Mouse (Mus musculus) naive thymus-derived CD4-positive, alpha-beta T cell, adult 2 months (primary cell): ENCODE results near the gene Psmb7.

Experiments used
- DNase-seq: peaks from one replicate; pipeline ENCODE4 v3.0.0-alpha.2; 2011; ENCODE audit warnings: low read depth

Gene Psmb7

DNA sequence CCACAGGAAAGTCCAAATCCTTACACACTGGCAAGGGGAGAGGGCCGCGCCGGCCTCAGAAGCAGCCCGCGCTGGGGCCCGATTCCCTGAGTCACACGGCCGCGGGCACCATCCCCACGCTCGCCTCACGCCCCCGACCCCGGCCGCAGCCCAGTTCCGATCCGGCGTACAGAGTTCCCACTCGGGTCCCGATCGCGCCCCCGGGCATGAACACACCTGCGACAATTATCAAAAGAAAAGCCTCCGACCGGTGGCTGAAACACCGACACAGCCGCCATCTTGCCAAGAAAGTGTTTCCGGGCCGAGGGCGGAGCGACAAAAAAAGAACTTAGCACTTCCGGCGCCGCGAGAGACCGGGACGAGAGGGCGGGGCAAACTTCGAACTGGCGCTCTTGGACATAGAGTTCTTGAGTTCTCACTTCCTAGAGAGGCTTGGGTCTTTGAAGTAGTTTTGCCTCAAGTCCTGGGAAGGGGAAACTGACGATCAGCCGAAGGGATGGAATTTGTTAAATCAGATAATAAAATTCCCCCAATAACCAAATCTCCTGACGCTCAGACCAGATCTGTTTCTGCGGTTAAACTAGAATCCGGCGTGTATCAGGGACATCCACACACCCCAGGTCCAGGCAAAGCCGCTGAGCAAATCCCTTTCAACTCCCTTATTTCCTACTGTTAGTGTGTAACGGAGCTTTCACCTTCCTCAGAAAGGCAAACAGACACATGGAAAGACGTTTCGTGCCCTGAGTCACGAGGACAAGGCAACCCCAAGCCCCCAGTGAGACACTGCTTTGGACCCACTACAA, at the start of gene Psmb7:
Gene Psmb7, minus strand, starts transcription at position 463 of the 803 bp plus-strand sequence.
- peak; percentile 93 for DNase-seq

DNA sequence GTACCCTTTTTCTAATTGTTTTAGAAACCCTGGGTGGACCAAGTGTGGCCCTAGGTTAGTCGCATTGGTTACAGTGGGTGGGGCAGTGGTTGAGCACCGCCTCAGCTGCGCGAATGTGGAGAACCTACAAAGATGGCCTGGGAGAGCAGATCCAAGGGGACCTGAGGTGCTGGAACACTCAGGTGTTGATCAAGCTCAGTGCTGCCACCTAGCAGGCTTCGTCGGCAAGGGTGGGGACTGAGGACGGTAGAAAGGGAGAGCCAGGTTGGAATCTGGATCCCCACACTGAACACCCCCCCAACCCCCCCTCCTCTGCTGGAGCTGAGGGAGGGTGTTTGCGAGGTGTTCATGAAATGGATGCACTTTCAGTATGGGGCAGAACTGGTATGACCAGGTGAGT, 47.7 kb upstream of the Psmb7 start:
- DNase-seq = peak; percentile 22

DNA sequence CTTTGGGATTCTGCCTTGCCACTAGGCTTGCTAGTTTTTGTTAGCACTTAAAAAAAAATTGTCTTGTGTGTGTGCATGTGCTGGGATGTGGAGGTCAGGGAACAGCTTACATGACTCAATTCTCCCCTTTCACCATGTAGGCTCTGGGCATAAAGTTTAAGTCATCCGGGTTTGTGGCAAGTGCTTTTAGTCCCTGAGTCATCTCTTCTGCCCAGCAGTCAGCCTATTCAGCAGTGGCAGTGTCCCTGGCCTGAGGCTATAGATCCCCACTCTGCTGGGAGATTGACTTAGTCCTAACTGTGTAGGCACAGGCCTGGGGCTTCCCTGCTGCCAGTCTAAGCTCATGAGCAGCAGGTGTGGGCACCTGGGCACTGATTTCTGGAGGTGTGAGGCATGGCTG, 46.0 kb upstream of the Psmb7 start:
- no peak for DNase-seq

DNA sequence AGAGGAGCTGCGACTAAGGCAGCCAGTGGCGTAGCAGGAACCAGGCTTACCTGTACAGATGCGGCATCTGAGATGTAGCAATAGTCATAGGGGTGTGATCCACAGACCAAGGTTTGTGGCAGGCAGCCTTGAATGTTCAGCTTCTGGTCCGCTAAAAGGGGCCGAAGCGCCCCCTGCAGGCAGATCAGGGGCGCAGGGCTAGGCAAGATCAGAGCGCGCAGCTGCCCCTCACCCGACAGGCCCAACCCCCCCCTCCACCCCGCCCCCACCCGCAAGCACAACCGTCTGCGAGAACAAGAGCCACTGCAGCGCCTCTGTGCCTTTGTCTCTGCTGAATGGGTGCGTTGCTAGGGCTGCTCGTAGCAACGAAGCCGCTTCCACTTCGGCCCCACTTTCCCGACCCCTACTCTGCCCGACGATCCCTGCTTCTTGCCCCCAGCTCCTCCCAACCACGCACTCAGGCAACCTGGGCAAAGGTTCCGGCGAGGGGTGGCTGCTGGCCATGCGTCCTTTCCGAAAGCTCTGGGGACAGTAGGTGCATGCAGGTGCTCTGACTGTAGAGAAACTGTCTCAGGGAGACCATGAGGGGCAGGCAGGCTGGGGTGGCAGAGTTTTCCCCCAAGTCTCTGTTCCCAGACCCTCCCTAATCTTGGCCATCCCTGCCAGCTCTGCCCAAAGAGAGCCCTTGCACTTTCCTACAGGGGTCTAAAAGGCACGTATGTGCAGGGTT, 45.1 kb upstream of the Psmb7 start:
- peak; percentile 7 for DNase-seq

DNA sequence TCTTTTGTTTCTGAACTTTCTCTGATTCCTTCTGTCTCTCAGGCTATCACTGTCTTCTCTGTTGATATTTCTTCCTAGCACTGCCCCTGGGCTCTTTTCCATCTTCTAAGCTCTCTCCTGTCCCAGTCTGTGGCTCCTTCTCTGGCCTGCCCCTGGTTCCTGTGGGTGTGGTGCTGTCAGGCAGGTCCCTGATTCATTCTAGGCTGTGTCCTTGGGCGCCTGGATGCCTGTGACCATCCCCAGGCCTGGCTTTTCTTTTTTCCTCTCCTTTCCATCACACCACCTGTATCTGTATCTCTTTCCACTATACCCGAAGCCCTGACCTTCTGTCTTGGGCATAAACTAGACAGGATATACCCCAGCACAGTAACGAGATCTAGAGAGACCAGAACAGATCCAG, 41.9 kb upstream of the Psmb7 start:
- DNase-seq = no peak

DNA sequence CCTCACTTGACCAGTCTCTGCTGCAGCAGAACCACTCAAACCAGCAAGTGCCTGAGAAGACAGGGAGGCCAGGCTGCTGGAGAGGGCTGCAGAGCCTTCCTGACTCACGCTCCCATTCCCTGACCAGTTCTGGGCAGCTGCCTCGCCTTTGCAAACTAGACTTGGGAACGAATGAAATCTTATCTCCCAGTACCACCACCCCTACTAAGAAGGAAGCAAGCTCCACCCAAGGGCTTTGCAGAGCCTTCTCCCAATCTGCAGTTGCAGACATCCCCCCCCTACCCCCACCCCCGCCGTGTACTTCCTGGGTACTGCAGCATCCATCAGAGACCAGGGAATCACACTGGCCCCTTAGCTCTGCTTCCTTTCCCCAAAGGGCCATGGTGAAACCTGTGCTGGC, 39.2 kb upstream of the Psmb7 start:
- DNase-seq = no peak

DNA sequence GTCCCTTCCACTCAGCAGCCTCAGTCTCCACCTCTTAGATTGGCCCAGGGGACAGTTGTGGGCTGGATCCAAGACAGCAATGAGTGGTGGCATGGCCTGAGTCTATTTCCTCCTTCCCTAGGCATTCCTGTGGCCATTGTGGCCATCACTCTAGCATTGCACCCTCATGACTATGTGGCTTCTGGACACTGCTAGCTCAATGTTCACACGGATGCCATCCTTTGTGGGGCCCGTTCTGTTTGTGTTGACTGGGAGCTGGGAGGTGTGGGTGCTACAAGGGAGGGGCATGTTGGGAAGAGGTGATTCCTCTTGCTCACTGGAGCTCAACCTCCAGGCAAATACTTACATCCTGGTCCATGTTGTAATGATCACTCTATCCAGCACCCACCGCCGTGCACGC, 38.3 kb upstream of the Psmb7 start:
- DNase-seq = no peak

DNA sequence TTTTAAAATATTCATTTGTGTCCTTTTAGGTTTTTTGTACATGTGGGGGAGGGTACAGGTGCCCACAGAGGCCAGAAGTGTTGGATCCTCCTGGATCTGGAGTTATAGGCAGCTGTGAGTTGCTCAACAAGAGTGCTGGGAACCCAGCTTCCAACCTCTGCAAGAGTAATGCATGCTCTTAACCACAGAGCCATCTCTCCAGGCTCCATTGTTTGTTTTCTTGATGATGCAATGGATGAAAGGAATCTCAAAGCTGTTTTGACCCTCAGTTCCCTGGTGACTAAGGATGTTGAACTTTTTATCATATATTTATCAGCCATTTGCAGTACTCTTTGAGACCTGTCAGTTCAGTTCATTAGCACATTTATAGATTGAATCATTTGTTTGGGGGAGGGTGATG, 35.1 kb upstream of the Psmb7 start:
- DNase-seq = no peak

DNA sequence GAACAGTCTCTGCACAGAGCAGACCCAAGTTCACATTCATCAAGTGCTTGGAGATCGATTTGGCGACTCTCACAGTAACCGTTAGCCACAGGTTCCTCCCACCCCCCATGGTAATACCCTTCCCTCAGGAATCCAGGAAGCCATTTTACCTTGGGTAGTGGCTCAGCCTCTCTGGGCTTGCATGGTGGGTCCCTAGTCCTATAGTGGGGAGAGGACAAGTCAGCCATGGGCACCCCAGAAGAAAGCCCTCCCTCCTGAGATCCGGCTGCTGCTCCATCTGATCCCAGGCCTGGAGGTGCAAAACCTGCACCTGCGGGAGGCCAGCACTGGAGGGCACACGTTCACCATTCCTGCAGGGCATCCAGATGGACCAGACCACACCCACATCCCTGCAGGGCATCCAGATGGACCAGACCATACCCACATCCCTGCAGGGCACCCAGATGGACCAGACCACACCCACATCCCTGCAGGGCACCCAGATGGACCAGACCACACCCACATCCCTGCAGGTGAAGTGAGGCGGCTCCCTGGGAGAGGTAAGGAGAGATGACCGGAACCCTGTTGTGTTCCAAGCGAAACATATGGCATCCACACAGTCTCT, 31.6 kb upstream of the Psmb7 start:
- DNase-seq = no peak

DNA sequence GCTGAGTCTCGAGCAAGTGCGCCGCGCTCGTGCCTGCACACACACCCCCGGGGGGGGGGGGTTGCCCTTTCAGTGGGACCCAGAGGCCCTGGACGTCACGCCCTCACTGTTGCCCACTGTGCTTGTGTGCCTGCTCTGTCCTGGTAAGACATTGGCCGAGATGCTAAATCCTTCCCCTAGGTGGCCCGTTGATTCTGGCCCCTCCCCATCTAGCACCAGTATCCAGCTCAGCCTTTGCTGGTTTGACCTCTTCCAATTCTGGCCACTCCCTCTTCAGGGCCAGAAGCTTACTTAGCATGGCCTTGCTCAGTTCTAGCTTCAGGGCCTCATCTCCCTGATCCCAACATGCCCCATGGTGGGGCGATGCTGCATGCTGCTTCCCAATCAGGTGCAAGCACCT, 28.6 kb upstream of the Psmb7 start:
- no peak for DNase-seq

DNA sequence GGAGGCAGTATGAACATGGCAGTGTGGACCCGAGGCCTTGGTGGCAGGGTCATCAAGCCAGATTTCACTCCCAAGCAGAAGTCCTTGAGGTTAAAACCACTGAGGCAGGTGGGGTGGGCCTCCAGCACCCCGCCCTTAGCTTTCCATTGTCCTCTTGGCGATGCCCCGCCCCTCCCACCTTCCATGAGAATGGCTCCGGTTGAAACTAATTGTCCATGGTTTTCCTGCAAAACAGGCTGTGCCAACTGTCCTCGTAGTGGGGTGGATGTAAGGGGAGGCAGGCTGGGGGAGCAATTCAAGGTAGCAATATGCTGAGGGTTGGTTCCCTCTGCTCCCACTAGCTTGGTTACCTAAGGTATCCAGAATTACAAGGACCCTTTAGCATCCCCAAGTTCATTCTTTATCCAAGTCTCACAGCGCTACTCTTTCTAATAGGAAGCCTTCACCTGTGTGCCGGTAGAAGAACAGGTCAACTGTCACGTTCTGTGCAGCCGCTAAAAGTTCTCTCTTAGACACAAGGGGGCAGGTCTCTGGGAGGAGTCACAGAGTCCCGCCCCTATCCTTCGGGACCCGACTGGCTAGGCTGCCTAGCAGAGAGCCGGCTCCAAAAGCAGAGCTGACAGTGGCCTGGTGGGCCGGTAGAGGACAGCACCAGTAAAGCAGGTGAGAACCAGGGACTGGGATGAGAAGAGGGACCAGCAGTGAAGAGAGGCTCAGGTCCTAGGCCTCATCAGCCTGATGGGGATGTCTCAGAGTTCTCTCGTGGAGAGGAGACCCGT, 25.1 kb upstream of the Psmb7 start:
- DNase-seq = no peak

DNA sequence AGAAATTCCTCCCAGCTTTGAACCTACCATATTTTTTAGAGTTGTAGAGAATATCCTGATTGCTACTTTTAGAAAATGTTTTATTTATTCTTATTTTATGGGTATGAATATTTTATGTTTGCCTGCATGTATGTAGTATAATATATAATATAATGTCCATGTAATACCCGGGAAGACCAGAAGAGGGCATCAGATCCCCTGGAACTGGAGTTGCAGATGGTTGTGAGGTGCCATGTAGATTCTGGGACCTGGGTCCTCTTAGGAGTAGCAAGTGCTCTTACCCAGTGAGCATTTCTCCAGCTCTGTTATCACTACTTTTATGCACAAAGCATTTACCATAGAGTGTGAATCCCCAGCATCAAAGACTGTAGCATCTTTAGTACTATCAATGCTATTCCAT, 17.5 kb upstream of the Psmb7 start:
- peak; percentile 32 for DNase-seq

DNA sequence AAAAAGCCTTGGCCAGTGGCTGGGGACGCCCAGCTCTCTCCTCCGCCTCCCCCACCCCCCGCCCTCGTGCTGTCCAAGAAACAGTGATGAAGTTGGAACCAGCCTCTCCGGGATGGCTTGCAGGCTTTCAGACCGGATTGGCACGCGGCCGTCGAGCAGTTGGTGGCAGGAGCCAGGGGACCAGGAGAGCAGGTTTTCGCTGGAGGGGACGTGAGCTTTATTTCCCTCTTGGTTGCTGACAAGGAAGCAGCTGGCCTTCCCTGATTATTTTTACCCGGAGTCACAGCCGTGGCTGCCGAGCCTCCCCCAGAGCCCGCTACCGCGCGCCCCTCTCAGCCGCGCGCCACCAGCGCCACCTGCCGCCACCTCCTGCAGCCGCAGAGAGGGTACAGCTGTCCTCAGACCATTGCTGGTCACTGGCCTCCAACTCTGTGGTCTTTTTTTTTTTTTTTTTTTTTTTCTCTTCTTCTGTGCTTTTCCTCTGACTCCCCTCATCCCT, 14.5 kb upstream of the Psmb7 start:
- peak; percentile 20 for DNase-seq

DNA sequence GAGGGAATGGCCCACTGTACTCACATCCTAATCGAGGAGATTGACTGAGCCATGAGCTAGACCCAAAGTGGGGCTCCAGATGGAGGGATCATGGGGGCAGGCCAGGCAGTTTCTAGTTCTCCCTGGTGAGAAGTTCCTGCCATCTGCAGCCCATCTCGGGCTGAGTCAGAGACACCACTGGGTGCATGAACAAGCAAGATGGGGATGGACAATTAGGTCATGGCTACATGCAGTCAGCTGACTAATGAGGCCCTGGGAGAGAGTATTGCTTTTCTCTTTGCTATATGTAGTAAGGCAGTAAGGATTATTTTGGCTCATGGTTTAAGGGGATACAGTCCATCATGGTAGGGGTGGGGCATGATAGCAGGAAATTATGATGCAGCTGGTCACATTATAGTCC, 9.8 kb upstream of the Psmb7 start:
- DNase-seq = no peak

DNA sequence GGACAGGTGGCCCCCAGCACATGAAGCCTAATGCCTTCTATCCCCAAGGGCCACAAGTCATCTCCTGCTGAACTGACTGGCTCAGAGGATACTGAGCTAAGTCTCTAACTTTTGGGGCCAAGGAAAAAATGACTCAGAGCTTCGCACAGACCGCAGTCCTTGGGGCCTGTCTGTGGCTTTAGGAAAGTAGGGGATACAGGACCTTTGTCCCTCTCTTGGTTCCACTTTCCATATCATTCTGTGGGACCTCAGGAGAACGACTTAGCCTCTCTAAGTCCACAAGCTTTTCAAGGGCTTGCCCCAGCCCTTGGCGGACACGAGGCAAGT, 9.4 kb upstream of the Psmb7 start:
- DNase-seq = no peak

DNA sequence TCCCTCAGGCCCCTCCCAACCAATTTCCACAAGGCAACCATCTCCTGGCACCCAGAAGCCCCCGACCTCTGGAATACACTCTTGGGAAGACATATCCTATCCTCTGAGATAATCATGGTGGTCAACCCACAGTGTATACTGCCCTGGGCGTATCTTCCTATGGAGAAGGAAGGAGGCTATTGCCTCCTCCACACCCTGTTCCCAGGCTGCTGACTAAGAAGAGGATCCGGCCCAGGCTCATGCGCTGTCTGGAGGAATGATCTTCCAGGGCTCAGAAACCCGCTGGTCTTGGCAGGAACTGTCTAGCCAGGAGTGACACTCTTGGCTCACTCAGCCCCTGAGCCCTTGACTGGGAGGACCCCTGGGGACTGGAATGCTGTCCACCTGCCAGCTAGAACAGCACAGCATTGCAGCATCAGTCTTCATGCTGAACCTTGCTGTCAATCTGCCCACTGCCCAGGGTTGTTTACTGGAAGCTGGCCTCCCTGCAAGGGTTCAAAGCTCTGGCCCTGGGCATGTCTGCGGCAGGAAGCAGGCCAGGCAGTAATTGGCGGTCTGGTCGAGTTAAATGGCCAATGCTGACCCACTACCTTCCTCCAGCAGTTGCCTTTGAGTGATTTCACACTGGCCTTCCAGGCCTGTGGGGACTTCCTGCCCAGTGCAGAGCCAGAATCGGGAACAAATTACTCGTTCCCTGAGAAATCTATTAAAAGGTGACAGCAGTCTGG, 8.8 kb upstream of the Psmb7 start:
- DNase-seq = no peak

DNA sequence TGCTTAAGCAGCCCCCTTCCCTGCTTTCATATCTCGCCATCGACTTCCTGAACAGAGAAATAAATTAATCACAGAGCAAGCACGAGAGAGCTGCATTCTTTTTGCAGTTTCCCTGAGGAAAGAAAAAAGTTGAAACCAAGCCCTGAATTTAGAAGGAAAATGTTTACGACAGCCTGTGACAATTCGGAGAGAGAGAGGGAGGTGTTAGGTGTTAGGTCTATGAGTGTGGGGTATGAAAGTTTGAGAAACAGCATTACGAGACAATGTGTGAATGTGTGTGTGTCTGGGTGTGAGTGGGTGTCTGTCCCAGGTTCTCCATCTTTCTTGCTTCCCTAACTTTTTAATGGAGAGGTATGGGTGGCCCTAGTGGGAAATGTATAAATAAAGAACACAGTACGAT, 8.2 kb upstream of the Psmb7 start:
- DNase-seq = no peak

DNA sequence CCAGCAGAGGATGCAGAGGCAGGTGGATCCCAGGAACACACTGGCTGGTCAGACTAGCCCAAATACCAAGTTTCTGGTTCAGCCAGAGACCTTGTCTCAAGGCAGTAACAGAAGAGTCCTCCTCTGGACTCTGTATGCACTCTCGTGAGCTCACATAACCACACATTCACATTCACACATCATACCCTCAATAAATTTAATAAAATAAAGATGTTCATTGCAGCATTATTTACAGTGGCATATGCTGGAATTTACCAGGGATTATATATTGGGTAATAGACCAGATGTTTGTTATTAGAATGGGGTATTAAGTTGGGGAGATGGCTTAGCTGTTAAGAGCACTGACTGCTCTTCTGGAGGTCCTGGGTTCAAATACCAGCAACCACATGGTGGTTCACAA, 6.5 kb upstream of the Psmb7 start:
- no peak for DNase-seq

DNA sequence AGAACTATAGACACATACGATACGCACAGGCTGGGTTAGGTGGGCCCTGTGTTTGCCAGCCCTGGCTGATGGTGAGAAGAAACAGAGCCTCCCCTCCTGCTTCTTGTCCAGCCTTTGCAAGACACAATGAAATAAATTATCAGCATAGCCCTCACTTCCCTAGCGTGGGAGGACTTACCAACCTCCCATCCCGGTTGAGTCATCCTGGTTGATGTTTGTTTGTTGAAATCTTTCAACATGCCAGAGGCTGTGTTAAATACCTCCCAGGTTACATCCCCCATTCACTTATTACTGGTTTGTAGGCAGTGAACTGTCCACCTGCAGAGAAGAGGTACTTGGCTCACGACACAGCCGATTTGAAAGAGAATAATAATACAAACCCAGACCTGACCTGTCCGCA, 3.8 kb upstream of the Psmb7 start:
- no peak for DNase-seq

DNA sequence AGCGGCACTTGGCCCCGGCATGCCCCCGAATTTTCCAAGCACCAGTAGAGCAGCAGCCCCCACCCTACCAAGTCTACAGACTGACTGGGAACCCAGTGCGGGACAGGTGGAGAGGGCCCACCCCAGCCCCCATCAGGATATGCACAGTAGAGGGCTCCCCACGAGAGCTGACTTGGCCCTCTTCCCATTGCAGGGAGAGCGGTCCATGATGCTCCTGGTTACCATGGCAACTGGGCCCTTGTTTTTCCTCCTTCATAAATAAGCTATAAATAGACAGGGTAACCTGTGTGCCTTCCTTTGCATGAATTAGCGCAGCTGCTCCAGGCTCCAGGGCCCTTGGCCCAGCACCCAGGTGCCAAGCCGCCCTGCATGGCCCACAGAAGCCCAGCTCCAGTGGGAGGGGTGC, 3.3 kb upstream of the Psmb7 start:
- DNase-seq = no peak

DNA sequence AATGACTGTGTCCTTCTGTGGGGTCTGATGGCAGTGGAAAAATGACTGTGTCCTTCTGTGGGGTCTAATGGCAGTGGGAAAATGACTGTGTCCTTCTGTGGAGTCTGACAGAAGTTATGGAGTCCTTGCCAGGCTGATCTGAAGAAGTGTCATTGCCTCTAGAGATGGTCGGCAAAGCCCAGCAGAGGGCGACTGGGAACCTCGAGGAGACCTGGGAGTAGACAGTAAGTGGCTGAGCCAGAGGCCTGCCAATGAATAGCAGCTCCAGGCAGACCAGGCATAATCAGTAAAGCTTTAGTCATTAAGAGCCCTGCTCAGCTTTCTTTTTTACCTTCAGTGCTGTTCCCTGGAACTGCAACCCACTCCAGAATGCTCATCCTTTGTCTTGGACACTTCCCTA, 2.0 kb upstream of the Psmb7 start:
- DNase-seq = peak; percentile 51

DNA sequence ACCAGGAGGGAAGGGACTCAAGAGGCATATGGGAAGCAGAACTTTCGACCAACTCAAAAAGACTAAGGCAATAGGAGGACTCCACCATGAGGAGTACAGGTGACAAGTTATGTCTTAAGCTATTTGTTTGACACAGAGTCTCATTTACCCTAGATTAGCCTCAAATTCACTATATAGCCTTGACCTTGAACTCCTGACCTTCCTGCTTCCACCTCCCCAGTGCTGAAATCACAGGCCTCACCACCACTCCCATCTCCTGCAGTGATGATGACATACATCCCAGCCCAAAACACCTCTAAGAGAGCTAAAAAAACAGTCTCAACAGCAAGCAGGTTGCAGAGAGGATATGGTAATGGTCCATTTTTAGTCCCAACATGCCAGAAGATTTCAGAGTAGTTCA, 2.1 kb downstream of the Psmb7 start:
- DNase-seq = no peak
